Mouse (Mus musculus) MEL-GATA-1-ER (cell line): ENCODE results near the gene Cfap61.

Source experiments
- DNase-seq: peaks from one replicate; pipeline ENCODE4 v3.0.0-alpha.2; 2012; ENCODE audit warnings: low read depth; ENCODE audit errors: extremely low read depth

The Cfap61 gene

DNA sequence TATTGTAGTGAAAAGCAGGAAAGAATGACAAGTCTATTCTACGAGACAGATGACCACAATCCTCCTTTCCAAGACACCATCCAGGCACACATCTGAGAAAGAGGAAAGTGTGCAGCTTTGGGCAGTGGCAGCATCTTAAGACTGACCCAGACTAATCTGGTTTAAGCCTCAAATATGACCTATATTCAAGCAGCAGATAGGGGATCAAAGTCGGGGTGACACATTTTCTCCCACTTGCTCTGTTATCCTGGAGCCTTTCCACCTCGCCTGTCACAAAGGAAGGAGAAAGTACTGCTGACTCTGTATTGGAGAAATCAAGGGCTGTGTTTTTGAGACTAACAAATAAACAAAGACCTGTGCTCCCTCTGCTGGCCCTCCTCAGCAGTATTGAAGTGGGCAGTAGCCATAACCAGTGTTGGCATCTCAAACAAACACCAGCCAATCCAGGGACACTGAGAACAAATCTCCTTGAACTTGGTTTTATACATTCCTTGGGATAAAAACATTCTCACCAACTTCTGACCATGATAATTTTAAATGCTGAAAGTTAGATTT, 321.8 kb downstream of the Cfap61 start:
- DNase-seq: no peak

DNA sequence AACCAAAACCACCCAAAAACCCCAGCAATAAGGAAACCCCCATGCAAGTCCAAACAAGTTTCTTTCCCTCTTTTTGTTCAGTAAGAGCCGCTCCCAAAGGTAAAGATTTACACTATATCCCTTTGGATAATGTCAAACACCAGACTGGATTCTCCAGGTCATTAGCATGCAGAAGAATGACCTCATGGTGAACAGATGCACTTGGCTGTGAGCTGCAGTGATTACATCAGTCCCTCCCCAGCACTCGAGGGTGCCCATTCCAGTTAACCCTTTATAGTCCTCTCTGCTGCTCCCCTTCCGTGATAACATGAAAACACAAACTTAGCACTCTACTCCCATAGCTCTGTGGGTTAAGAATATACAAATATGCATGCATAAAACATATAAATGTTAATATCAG, 322.5 kb downstream of the Cfap61 start:
- no peak for DNase-seq

DNA sequence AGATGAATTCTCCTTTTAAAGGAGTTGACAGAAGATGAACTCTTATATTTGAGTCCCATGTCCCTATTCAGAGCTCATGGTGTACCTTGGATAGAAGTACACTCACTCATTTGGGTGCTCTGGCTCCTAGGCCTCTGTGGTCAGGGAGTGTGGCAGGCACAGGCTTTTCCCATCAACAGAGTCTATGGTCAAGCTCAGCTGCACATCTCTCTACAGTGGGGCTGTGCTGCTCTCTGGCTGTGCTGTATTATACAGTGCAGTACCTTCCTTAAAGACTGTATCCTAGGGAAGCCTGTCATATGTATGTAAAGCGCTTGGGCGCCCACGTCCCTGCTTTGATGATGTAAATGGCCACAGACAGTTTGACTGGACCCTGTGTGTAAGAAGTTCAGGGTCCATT, 323.0 kb downstream of the Cfap61 start:
- DNase-seq: no peak

DNA sequence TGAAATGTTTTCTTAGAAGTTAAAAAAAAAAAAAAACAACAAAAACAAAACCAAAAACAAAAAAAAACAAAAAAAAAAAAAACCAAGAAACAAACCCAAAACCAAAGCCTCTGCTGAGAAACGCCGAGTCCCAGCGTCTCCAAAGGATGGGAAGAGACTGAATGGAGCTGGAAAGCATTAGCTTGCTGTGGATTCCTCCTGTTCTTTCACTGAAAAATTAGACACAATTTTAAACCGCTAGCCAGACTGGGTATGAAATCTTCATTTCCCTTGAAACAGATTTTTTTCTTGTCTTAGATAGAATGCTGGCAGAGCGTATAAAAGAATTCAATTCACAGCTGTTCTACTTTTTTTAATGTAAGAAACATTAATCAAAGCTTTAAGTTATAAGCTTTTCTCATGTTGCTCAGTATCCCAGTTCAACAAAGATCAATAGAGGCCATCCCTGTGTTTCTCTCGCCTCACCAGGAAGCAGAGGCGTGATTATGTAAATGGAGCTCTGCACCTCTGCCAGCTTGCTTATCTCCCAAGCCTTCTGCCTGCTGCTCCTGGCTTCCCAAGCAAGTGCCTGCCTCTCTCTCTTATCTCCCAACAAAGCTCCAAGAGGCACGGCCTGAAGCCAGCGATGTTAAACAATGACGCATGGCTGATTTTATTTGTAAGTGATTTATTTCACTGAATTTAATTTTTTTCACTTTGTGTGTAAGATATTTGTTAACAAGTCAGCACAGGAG, 324.3 kb downstream of the Cfap61 start:
- peak; percentile 14 for DNase-seq

DNA sequence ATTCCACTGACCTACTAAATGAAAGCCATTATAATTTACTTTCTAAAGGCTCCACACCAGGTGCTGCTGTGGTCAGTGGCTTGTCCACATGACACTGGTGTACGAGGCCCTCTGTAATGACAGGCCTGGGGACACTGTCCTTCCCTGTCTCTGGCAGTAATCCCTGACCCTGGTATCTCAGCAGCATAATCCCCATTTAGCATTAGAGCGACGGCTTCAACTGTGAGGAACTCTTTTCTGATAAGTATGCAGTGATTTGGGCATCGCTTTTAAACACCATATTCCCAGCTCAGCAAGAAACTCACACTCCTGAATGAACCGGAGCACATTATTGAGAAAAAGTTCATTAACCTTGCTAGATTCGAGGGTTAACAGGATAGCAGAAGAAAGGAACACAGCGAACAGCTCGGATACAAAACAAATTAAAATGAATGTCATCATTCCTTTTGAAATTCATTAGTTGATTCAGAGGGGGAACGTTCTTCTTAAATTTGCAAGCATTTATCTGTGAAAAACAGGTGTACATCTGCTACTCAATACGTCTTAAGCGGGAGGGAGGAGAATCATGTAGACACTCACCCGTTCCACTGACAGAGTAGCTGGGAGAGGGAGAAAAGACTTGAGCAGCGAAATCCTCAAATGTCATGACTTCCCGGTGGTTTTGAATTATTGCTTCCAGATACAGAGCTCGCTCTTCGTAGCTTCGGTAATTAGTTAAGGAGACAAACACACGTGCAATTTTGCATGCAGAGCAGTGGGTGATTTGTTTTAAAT, 325.4 kb downstream of the Cfap61 start:
- no peak for DNase-seq

DNA sequence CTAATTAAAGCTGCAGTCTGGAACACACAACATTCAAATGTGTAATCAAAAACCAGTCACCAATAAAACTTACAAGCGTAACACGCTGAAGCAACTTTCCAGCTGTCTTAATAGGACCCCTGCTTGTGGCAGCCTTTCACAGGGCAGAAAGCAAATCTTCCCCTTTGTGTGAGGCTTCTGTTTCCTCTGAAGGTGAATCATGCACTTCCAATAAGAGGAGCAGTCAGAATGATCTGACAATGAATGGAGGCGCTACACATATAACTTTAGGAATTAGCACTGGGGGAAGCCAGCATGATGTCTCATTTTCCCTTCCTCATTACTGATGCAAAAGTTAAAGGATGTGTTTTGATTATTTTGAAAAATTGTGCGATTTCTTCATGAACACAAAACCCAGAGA, 326.6 kb downstream of the Cfap61 start:
- DNase-seq: no peak

DNA sequence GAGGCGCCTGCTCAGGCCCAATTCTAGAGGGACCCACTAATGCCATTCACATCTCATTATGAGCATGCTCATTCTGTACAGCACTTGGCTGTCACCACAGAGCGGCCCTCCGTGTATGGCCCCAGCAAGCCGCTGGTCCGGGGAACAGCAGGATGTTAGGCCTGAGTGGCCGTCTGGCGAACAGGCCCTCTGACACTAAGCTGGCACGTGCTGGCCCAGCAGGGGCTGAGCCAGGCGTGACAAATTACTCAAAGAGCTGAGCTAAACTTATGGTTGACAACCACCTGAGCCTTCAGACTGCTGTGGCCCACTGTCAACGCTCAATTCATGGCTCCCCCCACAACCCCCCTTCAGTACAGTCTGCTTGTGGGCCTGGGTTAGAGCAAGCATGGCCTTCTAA, 327.6 kb downstream of the Cfap61 start:
- no peak for DNase-seq

DNA sequence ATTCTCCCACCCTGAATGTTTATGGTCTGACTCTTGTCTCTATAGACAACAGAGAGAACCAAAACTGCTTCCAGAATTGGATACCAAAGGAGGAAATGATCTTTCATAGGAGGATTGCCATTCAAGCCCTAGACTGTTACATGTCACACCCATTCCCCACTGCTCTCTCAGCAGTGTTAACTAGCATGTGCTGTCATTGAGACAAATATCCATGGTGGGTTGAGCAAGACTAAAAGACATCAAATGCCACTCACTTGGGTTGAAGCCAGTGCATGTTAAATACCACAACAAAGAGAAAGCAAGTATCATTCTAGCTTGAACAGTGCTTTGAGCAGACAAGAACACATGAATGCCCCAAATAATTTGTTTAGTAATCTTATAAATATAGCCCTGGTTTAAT, 328.4 kb downstream of the Cfap61 start:
- no peak for DNase-seq
